Mouse (Mus musculus): ENCODE results near the gene Wwc2.

Wwc2 gene

DNA sequence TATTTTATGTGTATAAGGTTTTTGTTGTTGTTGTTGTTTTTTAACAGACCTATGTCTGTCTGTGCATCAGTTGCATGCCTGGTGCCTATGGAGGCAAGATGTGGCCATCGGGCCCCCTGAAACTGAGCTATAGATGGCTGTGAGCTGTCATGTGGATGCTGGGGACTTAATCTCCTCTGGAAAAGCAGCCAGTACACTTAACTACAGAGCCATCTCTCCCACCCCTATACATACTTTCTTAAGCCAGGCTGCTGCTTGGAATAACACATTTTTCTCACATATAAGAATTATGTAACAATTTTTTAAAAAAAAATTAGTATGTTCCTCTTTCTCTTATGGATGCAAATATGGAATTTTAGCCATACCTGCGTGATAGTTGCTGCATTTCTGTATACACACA, 207.2 kb downstream of the Wwc2 start:
- DNase-seq = no peak

DNA sequence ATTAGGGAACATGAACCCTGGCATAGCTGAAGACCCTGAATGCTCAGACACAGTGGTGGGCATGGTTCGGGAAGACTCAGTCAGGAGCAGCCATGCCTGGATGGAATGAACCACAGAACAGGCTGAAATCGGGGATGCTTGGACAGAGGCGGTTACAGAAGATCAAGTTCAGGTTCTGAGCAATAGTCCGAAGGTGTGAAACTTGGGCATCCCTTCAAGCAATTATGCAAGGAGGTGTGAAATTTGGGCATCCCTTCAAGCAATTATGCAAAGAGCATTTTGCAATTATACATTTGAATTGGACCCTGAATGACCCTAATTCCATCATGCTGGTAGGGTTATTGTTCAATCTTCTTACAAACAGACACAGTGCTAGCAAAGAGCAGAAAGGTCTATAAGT, 208.8 kb downstream of the Wwc2 start:
- no peak for DNase-seq

DNA sequence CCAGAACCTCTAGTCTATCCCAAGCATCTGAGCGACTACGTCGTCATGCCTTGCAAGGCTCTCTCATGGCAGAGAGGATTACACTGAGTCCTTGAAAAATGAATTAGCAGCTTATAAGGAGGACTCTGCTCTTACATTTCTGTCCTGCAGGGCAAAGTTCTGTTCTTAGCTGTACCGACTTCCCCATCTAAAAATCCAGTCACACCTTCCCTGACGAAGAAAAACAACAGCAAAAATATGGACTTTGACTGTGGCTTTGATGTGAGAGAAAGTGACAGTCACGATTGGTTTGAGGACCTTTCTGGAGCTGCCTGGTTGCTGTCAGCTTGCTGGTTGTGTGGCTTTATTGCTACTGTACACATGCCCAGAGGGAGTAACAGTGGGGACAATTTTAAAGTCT, 211.1 kb downstream of the Wwc2 start:
- no peak for DNase-seq

- DNase-seq = no peak
Observed at GRCm38 (mm10) chr8:47777415-47777814, 213.3 kb downstream of the Wwc2 start.
